Mouse (Mus musculus) lung, postnatal 0 days (tissue): ENCODE results near the gene Celf1.

ENCODE experiments used
- CTCF ChIP-seq: IDR thresholded peaks from 2 replicates; pipeline ENCODE4 v1.5.1; 2016; ENCODE audit warnings: antibody characterized with exemption, mild to moderate bottlenecking
- EP300 ChIP-seq: IDR thresholded peaks from 2 replicates; pipeline ENCODE4 v1.6.1; 2016; ENCODE audit warnings: antibody characterized with exemption, mild to moderate bottlenecking, control low read depth

DNA sequence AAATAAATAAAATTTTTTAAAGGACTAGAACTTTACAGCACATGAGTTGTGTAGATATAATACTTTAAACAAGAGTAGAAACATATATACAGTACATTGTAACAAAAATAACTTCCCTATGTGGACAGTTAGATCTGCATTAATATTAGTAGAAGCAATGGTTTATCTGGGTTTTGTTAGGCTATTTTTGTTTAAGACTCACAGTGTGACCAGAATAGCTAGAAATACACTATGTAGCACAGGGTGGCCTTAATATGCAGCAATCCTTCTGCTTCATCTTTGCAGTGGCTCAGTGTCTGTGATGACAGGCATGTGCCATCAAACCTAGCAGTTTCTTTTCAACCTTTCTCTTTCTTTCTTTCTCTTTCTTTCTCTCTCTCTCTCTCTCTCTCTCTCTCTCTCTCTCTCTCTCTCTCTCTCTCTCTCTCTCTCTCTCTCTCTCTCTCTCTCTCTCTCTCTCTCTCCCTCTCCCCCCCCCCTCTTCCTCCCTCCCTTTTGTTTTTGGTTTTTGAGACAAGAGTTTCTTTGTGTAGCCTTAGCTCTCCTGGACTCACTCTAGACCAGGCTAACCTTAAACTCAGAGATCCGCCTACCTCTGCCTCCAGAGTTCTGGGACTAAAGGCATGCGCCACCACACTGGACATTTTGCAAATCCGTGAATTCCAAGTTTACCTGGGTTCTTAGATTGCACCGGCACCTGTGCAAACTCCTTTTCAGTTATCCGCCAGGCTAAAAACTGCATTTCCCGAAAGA, 113.2 kb downstream of the Celf1 start:
- TF ChIP-seq CTCF (no peak), EP300 (no peak)
